Mouse (Mus musculus): Measurements from ENCODE around the gene Slc37a4. TPM values are rescaled to one million over a fixed set of nuclear protein-coding genes. Genes with fewer than 3 reads are reported as not detected.
A peak's percentile ranks its signal among the peaks of the same experiment; 100 is the strongest.
"Not testable (repeated sequence)": the region's sequence is repeated elsewhere in the genome, so short reads cannot be mapped to it uniquely, and the experiment has no call there.

Gene Slc37a4
- polyA plus RNA-seq (2015; fragmentation: Nextera tagmentation; extraction: Ambion mirVana) = 34.7 and 35.9 TPM in 2 replicates

DNA sequence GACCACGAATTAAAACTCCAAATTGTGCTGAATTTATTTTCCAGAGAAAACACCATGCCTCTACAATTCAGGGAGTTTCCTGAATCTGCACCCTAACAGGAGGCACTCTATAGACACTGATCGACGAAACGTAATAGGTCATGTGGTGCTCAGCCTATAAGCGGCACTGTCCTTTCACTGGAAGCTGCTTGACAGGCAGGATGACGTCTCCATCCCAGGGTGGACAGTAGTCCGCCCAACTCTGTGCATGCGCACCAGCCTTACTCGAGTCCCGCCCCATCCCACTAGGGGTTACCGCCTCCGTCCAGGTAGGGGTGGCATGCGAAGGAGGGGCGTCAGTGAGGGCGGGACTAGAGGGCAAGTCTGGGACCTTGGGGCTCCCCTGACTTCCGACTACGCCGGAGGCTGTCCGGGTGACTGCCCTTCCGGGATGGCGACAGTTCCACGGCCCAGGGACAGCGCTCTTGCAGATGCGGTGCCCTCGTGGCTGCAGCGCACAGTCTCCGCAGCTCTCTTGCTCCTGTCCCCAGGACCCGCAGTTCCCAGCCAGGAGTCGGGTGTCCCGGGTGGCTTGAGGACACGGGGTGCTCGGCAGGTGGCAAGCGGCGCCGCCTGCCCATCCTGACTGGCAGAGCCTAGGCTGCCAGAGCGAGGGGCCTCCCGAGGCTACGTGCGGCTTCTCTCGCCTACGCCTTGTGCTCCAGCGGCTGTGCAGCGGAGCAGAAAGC is at the start of gene Slc37a4:
Gene Slc37a4 (plus strand): TSS at position 169 of the 728 bp plus-strand sequence.
- Histone ChIP-seq H3K4me1 (replicated peaks) (peaks cover 28% of the 10 kb centered on the region), H3K4me3 (replicated peaks) (peak within 1 kb of the TSS; percentile 75), H3K9me3 (no peaks in the 10 kb centered on the region), H3K9ac (replicated peaks) (peak within 1 kb of the TSS; percentile 83), H3K27ac (peak within 1 kb of the TSS; percentile 90), H3K27me3 (no peaks in the 10 kb centered on the region), H3K4me2 (replicated peaks) (peak within 1 kb of the TSS; percentile 84), H3K36me3 (peaks cover 41% of the 10 kb centered on the region)
- peak; percentile 99 for ATAC-seq
- WGBS = under 1% methylated on average over 43 of the region's 43 CpGs

DNA sequence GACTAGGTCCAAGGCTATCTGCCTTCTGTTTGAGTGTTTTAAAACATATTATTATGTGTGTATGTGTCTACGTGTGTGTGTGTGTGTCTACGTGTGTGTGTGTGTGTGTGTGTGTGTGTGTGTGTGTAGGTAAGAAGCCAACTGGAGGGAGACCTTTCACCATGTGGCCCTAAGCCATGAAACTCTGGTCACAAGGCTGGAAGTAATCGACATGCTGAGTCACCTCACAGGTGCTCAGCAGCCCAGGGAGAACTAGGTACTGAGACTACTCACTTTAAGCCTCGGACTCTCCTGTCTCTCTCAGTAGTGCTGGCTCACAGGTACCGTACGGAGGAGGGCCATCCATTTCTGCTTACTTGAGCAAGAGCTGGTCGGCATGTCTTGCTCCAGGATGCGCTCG is 49.5 kb upstream of the Slc37a4 start:
- Histone ChIP-seq H3K4me3 (replicated peaks) (no peak overlapping the region), H3K27me3 (no peaks in the 10 kb centered on the region), H3K27ac (no peak overlapping the region), H3K4me2 (replicated peaks) (no peak overlapping the region), H3K4me1 (replicated peaks) (peaks cover 14% of the 10 kb centered on the region), H3K9ac (replicated peaks) (no peak overlapping the region), H3K36me3 (peaks cover 59% of the 10 kb centered on the region), H3K9me3 (no peaks in the 10 kb centered on the region)
- WGBS = 88% methylated on average over 9 of the region's 9 CpGs
- no peak for ATAC-seq

DNA sequence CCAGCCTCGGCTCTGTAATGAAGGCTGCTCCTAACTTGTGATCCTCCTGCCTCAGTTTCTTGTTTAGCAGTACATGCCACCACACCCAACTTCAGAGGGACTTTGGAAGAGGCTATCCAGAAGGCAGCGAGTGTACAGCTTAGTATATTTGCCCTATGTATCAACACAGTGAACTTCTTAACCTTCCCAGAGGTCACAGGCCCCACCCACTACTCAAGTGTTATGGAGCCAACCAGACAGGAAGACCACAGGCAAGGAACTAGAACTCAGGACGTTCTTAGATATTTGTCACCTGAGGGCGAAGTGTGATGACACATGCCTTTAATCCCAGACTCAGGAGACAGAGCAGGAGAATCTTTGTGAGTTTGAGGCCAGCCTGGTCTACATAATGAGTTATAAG is 49.0 kb upstream of the Slc37a4 start:
- H3K36me3 ChIP-seq = peaks cover 64% of the 10 kb centered on the region
- 86% methylated on average over 4 of the region's 4 CpGs for WGBS
- no peak for ATAC-seq
- H3K4me2 ChIP-seq (replicated peaks) = no peak overlapping the region
- H3K4me1 ChIP-seq (replicated peaks) = peaks cover 9% of the 10 kb centered on the region
- H3K9ac ChIP-seq (replicated peaks) = no peak overlapping the region
- no peaks in the 10 kb centered on the region for H3K27me3 ChIP-seq
- H3K27ac ChIP-seq = no peak overlapping the region
- H3K9me3 ChIP-seq = no peaks in the 10 kb centered on the region
- no peak overlapping the region for H3K4me3 ChIP-seq (replicated peaks)

- Histone ChIP-seq H3K4me3 (replicated peaks) (no peak overlapping the region), H3K4me1 (replicated peaks) (no peaks in the 10 kb centered on the region), H3K36me3 (peaks cover 73% of the 10 kb centered on the region), H3K9ac (replicated peaks) (no peak overlapping the region), H3K9me3 (no peaks in the 10 kb centered on the region), H3K4me2 (replicated peaks) (no peak overlapping the region), H3K27ac (no peak overlapping the region), H3K27me3 (no peaks in the 10 kb centered on the region)
- 98% methylated on average over 4 of the region's 4 CpGs for WGBS
- no peak for ATAC-seq
These were observed 48.1 kb upstream of the Slc37a4 start for GRCm38 (mm10) chr9:44348546-44348945.

GRCm38 (mm10) chr9:44351396-44351795 is 45.3 kb upstream of the Slc37a4 start:
- 98% methylated on average over 4 of the region's 4 CpGs for WGBS

DNA sequence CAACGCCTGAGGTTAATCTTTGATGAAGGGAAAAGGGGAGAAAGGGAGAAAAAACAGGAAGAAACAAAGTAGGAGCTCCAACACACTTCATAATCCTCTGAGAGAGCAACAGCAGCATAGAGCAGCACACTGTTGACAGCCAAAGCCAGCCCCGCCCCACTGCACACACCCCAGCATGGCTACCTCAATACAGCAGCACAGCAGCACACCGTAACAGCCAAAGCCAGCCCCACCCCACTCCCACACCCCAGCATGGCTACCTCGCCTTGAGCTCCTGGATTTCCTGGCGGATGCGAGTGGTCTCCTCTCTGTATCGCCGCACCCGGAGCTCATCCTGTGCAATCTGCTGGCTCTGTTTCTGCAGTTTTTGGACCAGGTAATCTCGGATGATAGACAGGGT is 44.3 kb upstream of the Slc37a4 start:
- no peak overlapping the region for H3K27ac ChIP-seq
- no peaks in the 10 kb centered on the region for H3K9me3 ChIP-seq
- H3K36me3 ChIP-seq = peaks cover 98% of the 10 kb centered on the region
- H3K4me3 ChIP-seq (replicated peaks) = no peak overlapping the region
- 0 out of 2 replicates have a peak, but pooled peaks cover 3% of the 10 kb centered on the region for H3K4me1 ChIP-seq (replicated peaks)
- no peak overlapping the region for H3K9ac ChIP-seq (replicated peaks)
- ATAC-seq = no peak
- H3K4me2 ChIP-seq (replicated peaks) = no peak overlapping the region
- WGBS = 92% methylated on average over 10 of the region's 10 CpGs
- H3K27me3 ChIP-seq = no peaks in the 10 kb centered on the region

More at GRCm38 (mm10) chr9:44351396-44351795, 45.3 kb upstream of the Slc37a4 start:
- Histone ChIP-seq H3K27ac (no peak overlapping the region), H3K9me3 (no peaks in the 10 kb centered on the region), H3K9ac (replicated peaks) (no peak overlapping the region), H3K4me3 (replicated peaks) (no peak overlapping the region), H3K36me3 (peaks cover 97% of the 10 kb centered on the region), H3K4me2 (replicated peaks) (no peak overlapping the region), H3K4me1 (replicated peaks) (no peaks in the 10 kb centered on the region), H3K27me3 (no peaks in the 10 kb centered on the region)
- no peak for ATAC-seq

DNA sequence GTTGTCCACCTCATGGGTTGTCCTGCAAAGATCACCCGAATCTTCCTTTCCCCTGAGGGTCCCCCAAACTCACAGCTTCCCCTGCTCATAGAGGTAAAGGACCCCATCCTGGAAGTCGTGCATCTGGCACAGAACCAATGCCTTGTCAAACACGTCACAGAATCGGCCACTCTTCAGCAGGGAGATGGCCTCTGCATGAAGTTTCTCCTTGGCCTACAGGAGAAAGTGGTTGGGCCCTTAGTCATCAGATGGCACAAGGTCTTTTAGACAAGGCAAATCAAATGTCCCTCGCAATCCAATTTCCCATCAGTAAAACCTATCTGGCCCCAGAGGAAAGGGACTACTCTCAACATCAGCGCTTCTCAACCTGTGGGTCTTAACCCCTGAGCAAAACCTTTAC is 43.5 kb upstream of the Slc37a4 start:
- Histone ChIP-seq H3K4me3 (replicated peaks) (no peak overlapping the region), H3K27me3 (no peaks in the 10 kb centered on the region), H3K27ac (no peak overlapping the region), H3K4me1 (replicated peaks) (0 out of 2 replicates have a peak, but pooled peaks cover 3% of the 10 kb centered on the region), H3K9me3 (no peaks in the 10 kb centered on the region), H3K36me3 (peaks cover 96% of the 10 kb centered on the region), H3K4me2 (replicated peaks) (no peak overlapping the region), H3K9ac (replicated peaks) (no peak overlapping the region)
- no peak for ATAC-seq
- 97% methylated on average over 6 of the region's 6 CpGs for WGBS

GRCm38 (mm10) chr9:44357207-44357606 is 39.4 kb upstream of the Slc37a4 start:
- Histone ChIP-seq H3K27me3 (no peaks in the 10 kb centered on the region), H3K27ac (no peak overlapping the region), H3K4me1 (replicated peaks) (peaks cover 14% of the 10 kb centered on the region), H3K9ac (replicated peaks) (no peak overlapping the region), H3K4me3 (replicated peaks) (no peak overlapping the region), H3K4me2 (replicated peaks) (no peak overlapping the region), H3K9me3 (no peaks in the 10 kb centered on the region), H3K36me3 (peaks cover 72% of the 10 kb centered on the region)
- 81% methylated on average over 4 of the region's 4 CpGs for WGBS
- no peak for ATAC-seq

DNA sequence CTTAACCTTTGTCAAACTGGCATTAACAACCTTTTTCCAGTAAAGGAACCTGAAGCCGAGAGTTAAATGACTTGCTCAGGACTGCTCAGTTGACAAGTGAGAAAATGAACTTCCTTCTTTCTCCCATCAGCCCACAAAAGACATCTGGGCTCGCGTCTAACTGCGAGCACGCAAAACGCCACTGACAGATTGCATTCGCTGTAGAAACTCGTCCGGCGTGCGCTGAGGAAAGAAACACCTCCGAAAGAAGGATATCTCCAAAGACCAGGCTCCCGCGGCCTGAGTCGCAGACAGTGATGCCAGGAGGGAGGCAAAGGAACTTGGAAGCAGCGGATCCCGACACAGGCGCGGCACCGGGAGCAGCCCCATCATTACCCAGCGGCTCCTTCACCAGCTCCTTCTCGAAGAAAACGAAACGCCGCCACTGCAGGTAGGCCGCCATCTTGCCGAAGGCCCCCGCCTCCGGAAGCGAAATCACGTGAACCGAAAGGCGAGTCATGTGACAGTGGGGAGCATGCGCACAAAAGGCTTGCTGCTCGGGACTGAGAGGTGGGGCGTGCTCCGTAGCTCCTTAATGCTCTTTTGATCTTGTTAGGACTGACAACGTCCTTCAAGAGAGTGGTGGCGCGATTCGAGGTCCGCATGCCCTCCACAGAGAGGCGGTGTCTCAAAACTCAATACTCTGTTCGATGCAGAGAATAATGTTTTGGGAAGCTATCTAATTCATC is 35.3 kb upstream of the Slc37a4 start, which contains the start of gene Vps11:
Gene Vps11 (minus strand): TSS at position 481 of the 728 bp plus-strand sequence.
- H3K4me3 ChIP-seq (replicated peaks) = peak within 1 kb of the TSS; percentile 96
- H3K9ac ChIP-seq (replicated peaks) = peak within 1 kb of the TSS; percentile 93
- H3K4me1 ChIP-seq (replicated peaks) = peaks cover 14% of the 10 kb centered on the region
- H3K4me2 ChIP-seq (replicated peaks) = peak within 1 kb of the TSS; percentile 82
- H3K9me3 ChIP-seq = no peaks in the 10 kb centered on the region
- peak; percentile 96 for ATAC-seq
- 1% methylated on average over 44 of the region's 44 CpGs for WGBS
- H3K27me3 ChIP-seq = no peaks in the 10 kb centered on the region
- H3K27ac ChIP-seq = peak within 1 kb of the TSS; percentile 72
- H3K36me3 ChIP-seq = peaks cover 31% of the 10 kb centered on the region

GRCm38 (mm10) chr9:44361931-44362330 is 34.7 kb upstream of the Slc37a4 start:
- H3K9me3 ChIP-seq, H3K27me3 ChIP-seq: not testable (repeated sequence)
- Histone ChIP-seq H3K4me1 (replicated peaks) (peaks cover 13% of the 10 kb centered on the region), H3K36me3 (peaks cover 25% of the 10 kb centered on the region), H3K4me2 (replicated peaks) (peak overlapping the region; percentile 82), H3K4me3 (replicated peaks) (peak overlapping the region; percentile 96), H3K27ac (peak overlapping the region; percentile 72; the same call in 1 of the 2 replicates), H3K9ac (replicated peaks) (0 out of 2 replicates have a peak overlapping the region, but pooled peaks have one; percentile 93)
- peak; percentile 59 for ATAC-seq
- WGBS = 42% methylated on average over 4 of the region's 4 CpGs

GRCm38 (mm10) chr9:44364480-44364879 is 32.2 kb upstream of the Slc37a4 start:
- H3K27me3 ChIP-seq = no peaks in the 10 kb centered on the region
- no peaks in the 10 kb centered on the region for H3K9me3 ChIP-seq
- peaks cover 11% of the 10 kb centered on the region for H3K4me1 ChIP-seq (replicated peaks)
- no peak overlapping the region for H3K27ac ChIP-seq
- no peak for ATAC-seq
- 63% methylated on average over 3 of the region's 3 CpGs for whole genome bisulfite sequencing
- no peak overlapping the region for H3K9ac ChIP-seq (replicated peaks)
- H3K4me3 ChIP-seq (replicated peaks) = no peak overlapping the region
- peaks cover 5% of the 10 kb centered on the region for H3K36me3 ChIP-seq
- H3K4me2 ChIP-seq (replicated peaks) = no peak overlapping the region

GRCm38 (mm10) chr9:44373386-44373785 is 23.3 kb upstream of the Slc37a4 start:
- peaks cover 7% of the 10 kb centered on the region for H3K4me1 ChIP-seq (replicated peaks)
- no peaks in the 10 kb centered on the region for H3K27me3 ChIP-seq
- ATAC-seq = no peak
- H3K9me3 ChIP-seq = no peaks in the 10 kb centered on the region
- no peak overlapping the region for H3K9ac ChIP-seq (replicated peaks)
- no peak overlapping the region for H3K4me3 ChIP-seq (replicated peaks)
- H3K4me2 ChIP-seq (replicated peaks) = no peak overlapping the region
- no peaks in the 10 kb centered on the region for H3K36me3 ChIP-seq
- H3K27ac ChIP-seq = no peak overlapping the region

Data from midbrain, embryonic 13.5 days (tissue).